Mouse (Mus musculus): ENCODE results near the gene Spry1. TPM values are rescaled to one million over a fixed set of nuclear protein-coding genes. Genes with fewer than 3 reads are reported as not detected.
A peak's percentile ranks its signal among the peaks of the same experiment; 100 is the strongest.

Gene Spry1
- polyA plus RNA-seq, 1 experiment: not detected

- Histone ChIP-seq H3K27ac (ENCODE audit: insufficient read depth, low read depth, low read length) (no peak overlapping the region), H3K4me3 (ENCODE audit: insufficient read depth, low read depth, low read length) (no peak overlapping the region), H3K4me1 (ENCODE audit: control insufficient read depth, insufficient read depth, low read length) (peaks cover 12% of the 10 kb centered on the region)
- no peak for TF ChIP-seq CTCF (IDR thresholded peaks at IDR 0.05; ENCODE audit: insufficient read depth, low read depth, low read length)
- WGBS: 81% methylated on average over 10 of the region's 10 CpGs
These were observed 7.5 kb downstream of the Spry1 start for GRCm38 (mm10) chr3:37647225-37647624.

DNA sequence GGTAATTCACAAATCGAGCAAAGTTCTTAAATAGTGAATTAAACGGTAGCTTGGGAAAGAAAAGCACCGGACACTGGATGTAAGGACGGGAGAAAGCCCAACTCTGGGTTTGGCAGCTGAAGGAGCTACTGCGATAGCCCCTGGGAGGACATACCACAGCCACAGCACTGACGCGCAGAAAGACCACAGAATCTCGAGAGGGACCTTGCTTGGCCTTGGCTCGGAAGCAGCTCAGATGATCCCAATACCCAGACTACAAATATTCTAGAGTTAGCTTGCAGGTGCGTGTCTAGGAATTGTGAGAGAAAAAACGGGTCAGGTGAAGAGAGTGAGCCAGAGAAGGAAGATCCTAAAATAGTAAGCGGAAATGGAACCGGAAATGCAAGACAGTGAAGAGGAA is 8.5 kb downstream of the Spry1 start:
- whole genome bisulfite sequencing: 86% methylated on average over 13 of the region's 13 CpGs
- H3K27ac ChIP-seq (ENCODE audit: insufficient read depth, low read depth, low read length): no peak overlapping the region
- H3K4me3 ChIP-seq (ENCODE audit: insufficient read depth, low read depth, low read length): no peak overlapping the region
- no peak for TF ChIP-seq CTCF (IDR thresholded peaks at IDR 0.05; ENCODE audit: insufficient read depth, low read depth, low read length)
- TF ChIP-seq POLR2A (IDR thresholded peaks at IDR 0.05; ENCODE audit: insufficient read depth, low read depth, low read length): no peak
- H3K4me1 ChIP-seq (ENCODE audit: control insufficient read depth, insufficient read depth, low read length): peaks cover 5% of the 10 kb centered on the region; the same call in 1 of the 2 replicates

GRCm38 (mm10) chr3:37649281-37649680 is 9.5 kb downstream of the Spry1 start:
- Histone ChIP-seq H3K4me3 (ENCODE audit: insufficient read depth, low read depth, low read length) (no peak overlapping the region), H3K27ac (ENCODE audit: insufficient read depth, low read depth, low read length) (no peak overlapping the region), H3K4me1 (ENCODE audit: control insufficient read depth, insufficient read depth, low read length) (peaks cover 7% of the 10 kb centered on the region)
- TF ChIP-seq POLR2A (IDR thresholded peaks at IDR 0.05; ENCODE audit: insufficient read depth, low read depth, low read length) (no peak), CTCF (IDR thresholded peaks at IDR 0.05; ENCODE audit: insufficient read depth, low read depth, low read length) (no peak)
- WGBS: 84% methylated on average over 6 of the region's 6 CpGs

DNA sequence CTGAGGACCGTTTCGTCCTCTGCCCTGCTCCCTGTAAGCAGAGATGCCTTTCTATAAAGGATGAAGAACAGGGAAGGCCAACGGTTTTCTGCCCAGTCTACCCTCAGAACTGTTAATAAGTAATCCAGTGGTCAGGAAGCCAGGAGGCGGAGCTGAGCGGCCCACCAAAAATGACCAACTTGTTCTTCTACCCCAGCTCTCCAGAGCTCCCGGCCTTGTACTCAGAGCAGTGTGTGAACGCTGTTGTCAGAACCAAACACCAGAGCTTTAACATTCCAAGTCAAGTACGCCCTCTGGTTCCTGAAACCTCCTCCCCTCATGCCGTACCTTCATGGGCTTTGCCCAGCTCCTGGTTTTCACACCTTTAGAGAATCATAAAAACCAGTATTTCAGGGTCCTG is 12.8 kb downstream of the Spry1 start:
- H3K4me1 ChIP-seq (ENCODE audit: control insufficient read depth, insufficient read depth, low read length): peaks cover 14% of the 10 kb centered on the region
- H3K4me3 ChIP-seq (ENCODE audit: insufficient read depth, low read depth, low read length): no peak overlapping the region
- no peak for TF ChIP-seq POLR2A (IDR thresholded peaks at IDR 0.05; ENCODE audit: insufficient read depth, low read depth, low read length)
- no peak for TF ChIP-seq CTCF (IDR thresholded peaks at IDR 0.05; ENCODE audit: insufficient read depth, low read depth, low read length)
- 96% methylated on average over 9 of the region's 9 CpGs for WGBS
- H3K27ac ChIP-seq (ENCODE audit: insufficient read depth, low read depth, low read length): no peak overlapping the region

GRCm38 (mm10) chr3:37653935-37654729 is 14.4 kb downstream of the Spry1 start:
- Histone ChIP-seq H3K4me3 (ENCODE audit: insufficient read depth, low read depth, low read length) (peak overlapping the region; percentile 33), H3K4me1 (ENCODE audit: control insufficient read depth, insufficient read depth, low read length) (peaks cover 14% of the 10 kb centered on the region), H3K27ac (ENCODE audit: insufficient read depth, low read depth, low read length) (no peak overlapping the region)
- WGBS: 4% methylated on average over 16 of the region's 16 CpGs
- TF ChIP-seq POLR2A (IDR thresholded peaks at IDR 0.05; ENCODE audit: insufficient read depth, low read depth, low read length): no peak

GRCm38 (mm10) chr3:37654787-37655186 is 15.0 kb downstream of the Spry1 start:
- H3K4me1 ChIP-seq (ENCODE audit: control insufficient read depth, insufficient read depth, low read length): peaks cover 14% of the 10 kb centered on the region
- no peak for TF ChIP-seq CTCF (IDR thresholded peaks at IDR 0.05; ENCODE audit: insufficient read depth, low read depth, low read length)
- no peak for TF ChIP-seq POLR2A (IDR thresholded peaks at IDR 0.05; ENCODE audit: insufficient read depth, low read depth, low read length)
- H3K4me3 ChIP-seq (ENCODE audit: insufficient read depth, low read depth, low read length): no peak overlapping the region
- 73% methylated on average over 6 of the region's 6 CpGs for WGBS
- H3K27ac ChIP-seq (ENCODE audit: insufficient read depth, low read depth, low read length): no peak overlapping the region

GRCm38 (mm10) chr3:37655933-37656633 is 16.3 kb downstream of the Spry1 start:
- WGBS: 39% methylated on average over 20 of the region's 20 CpGs
- H3K27ac ChIP-seq (ENCODE audit: insufficient read depth, low read depth, low read length): no peak overlapping the region
- peaks cover 14% of the 10 kb centered on the region for H3K4me1 ChIP-seq (ENCODE audit: control insufficient read depth, insufficient read depth, low read length)
- TF ChIP-seq CTCF (IDR thresholded peaks at IDR 0.05; ENCODE audit: insufficient read depth, low read depth, low read length) (no peak), POLR2A (IDR thresholded peaks at IDR 0.05; ENCODE audit: insufficient read depth, low read depth, low read length) (no peak)
- H3K4me3 ChIP-seq (ENCODE audit: insufficient read depth, low read depth, low read length): 0 out of 2 replicates have a peak overlapping the region, but pooled peaks have one; percentile 1

GRCm38 (mm10) chr3:37657009-37657408 is 17.3 kb downstream of the Spry1 start:
- TF ChIP-seq CTCF (IDR thresholded peaks at IDR 0.05; ENCODE audit: insufficient read depth, low read depth, low read length) (no peak), POLR2A (IDR thresholded peaks at IDR 0.05; ENCODE audit: insufficient read depth, low read depth, low read length) (no peak)
- Histone ChIP-seq H3K4me1 (ENCODE audit: control insufficient read depth, insufficient read depth, low read length) (peaks cover 14% of the 10 kb centered on the region), H3K4me3 (ENCODE audit: insufficient read depth, low read depth, low read length) (no peak overlapping the region), H3K27ac (ENCODE audit: insufficient read depth, low read depth, low read length) (no peak overlapping the region)
- WGBS: 35% methylated on average over 8 of the region's 8 CpGs

DNA sequence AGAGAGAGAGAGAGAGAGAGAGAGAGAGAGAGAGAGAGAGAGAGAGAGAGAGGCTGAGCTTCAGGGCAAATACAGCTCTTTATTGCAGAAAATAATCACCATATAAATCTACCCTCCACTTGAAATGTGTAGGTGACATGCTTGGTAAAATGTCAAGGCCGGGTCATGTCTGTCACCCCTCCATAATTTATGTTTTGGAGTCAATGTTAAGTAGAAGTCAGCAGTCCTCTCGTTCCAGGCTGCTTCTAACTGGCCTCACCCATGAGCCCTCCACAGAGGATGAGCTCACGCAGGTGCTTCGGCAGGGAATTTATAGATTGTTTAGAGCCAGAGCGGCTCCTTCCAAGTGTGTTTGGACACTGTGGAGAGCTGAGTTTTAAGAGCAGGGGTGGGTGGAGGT is 18.4 kb downstream of the Spry1 start:
- Histone ChIP-seq H3K4me3 (ENCODE audit: insufficient read depth, low read depth, low read length) (no peak overlapping the region), H3K4me1 (ENCODE audit: control insufficient read depth, insufficient read depth, low read length) (peaks cover 14% of the 10 kb centered on the region), H3K27ac (ENCODE audit: insufficient read depth, low read depth, low read length) (no peak overlapping the region)
- TF ChIP-seq POLR2A (IDR thresholded peaks at IDR 0.05; ENCODE audit: insufficient read depth, low read depth, low read length) (no peak), CTCF (IDR thresholded peaks at IDR 0.05; ENCODE audit: insufficient read depth, low read depth, low read length) (no peak)
- 83% methylated on average over 5 of the region's 5 CpGs for whole genome bisulfite sequencing
